Mouse (Mus musculus) frontal cortex, postnatal 10 days (tissue): ENCODE results near the gene Vwce.
A peak's percentile ranks its signal among the peaks of the same experiment; 100 is the strongest.

Source experiments
- DNase-seq, 2 experiments: peaks; one replicate each; pipeline ENCODE4 v3.0.0; 2022; ENCODE audit warnings: low spot score in 2 of 2, mixed read lengths in 1 of 2

Vwce gene

DNA sequence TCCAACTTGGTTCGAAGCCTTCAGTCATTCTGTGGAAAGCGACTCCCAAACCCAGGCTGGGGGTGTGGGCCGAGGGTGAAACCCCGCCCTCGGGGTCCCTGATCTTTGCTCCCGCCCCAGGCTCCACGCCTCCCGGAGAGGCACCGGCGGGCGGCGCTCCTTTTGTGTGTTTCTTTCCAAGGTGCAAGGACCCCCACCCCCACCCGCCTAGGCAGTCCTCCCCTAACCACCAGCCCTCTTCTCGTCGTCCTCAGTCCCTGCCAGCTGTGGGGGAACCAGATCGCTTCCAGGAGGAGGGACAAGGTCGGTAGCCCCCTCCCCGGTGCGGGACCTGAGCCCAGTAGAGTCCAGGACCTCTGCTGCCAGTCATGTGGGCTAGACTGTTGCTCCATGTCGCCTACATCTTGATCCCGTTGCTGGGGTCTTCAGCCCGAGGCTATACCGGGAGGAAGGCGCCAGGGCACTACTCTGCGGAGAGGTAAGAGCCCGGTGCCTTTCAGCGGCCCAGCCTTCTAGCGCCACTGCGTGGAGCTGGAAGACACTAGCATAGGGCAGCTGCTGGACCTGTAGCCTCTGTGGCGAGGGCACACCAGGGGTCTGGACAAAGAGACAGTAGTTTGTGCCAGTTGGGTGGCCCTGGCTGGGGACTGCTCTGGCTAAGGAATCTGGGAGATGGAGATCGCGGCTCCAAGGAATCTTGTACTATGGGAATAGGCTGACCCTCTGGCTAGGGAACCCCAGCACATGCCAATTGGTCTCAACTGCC is at the start of gene Vwce:
Vwce (plus strand) TSS at position 108 of the 766 bp plus-strand sequence.
- peak in 1 of 2 experiments; percentile 39 for DNase-seq

DNA sequence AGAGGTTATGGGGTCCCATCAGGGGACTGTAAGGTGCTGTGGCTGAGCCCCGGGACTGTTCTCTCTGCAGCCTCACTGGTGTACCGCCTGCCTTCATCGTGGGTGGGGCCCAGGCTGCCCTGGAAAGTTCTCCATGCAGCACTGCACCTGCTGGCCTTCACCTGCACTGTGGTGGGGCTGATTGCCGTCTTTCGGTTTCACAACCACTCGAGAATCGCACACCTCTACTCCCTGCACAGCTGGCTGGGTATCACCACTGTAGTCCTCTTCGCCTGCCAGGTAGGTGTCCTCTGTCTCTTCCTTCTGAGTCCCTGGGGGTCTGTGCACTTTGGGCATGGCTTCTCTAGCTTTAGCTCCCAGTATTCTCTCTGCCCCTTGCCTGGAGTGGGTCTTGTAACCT is 48.9 kb upstream of the Vwce start:
- no peak for DNase-seq

DNA sequence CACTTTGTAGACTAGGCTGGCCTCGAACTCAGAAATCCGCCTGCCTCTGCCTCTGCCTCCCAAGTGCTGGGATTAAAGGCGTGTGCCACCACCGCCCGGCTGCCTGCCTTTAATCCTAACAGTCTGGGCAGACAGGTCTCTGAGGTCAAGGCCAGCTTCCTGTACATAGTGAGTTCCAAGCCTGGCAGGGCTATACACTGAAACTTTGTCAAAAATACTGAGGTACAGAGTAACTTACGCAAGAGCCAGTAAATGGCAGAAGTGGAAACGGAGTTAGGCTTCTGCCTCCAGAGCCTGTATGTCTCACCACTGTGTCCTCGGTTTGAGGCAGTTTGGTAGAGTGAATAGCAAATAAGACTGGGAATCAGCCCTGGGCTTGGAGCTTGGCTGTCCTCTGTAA is 46.8 kb upstream of the Vwce start:
- no peak for DNase-seq

DNA sequence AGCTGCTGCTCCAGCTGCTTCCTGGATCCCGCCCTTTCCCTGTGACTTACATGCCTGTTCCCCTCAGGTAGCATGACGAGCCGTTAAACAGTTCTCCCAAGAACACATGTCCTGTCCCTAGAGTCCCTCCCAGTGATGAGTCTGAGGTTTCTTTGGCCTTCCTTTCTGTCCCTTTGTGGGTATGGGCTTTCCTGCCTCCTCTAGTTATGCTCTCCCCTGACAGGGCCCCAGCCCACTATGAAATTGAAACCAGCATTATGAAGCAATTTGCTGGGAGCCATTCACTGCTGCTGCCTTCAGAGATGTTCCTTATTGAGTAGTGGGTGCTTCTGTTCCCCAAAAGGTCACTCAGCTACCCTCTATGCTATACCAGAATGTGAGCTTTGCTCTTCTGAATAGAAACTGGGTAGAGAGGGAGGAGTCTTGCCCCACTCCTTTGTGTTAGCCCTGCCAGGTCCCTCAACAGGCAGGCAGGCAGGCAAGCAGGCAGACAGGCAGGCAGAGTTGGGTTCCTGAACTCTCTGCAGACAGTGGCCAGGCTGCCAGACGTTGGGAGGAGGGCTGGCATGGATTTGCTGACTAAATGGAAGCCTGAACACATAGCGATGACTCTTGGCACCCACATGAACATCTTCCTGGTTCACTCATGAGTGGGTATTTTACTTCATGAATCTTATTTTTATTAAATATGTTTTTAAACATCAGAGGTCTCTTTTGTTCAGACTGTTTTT is 44.7 kb upstream of the Vwce start:
- no peak for DNase-seq

DNA sequence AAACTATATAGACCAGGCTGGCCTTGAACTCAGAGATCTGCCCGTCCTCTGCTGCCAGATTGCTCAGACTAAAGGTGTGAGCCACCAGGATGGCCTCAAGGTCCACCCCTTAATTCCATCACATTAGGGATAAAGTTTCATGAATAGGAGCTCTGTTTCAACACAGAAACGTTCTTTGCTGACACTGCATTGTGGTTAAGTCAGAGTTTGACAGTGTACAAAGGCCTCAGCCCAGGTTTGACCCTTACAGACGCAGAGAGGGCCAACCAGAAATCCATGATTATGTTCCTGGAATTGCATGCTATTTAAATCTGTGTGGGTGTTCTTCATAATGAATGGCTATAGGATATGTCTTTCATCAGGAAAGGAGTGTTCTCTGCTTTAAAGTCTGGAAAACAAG is 43.7 kb upstream of the Vwce start:
- no peak for DNase-seq

DNA sequence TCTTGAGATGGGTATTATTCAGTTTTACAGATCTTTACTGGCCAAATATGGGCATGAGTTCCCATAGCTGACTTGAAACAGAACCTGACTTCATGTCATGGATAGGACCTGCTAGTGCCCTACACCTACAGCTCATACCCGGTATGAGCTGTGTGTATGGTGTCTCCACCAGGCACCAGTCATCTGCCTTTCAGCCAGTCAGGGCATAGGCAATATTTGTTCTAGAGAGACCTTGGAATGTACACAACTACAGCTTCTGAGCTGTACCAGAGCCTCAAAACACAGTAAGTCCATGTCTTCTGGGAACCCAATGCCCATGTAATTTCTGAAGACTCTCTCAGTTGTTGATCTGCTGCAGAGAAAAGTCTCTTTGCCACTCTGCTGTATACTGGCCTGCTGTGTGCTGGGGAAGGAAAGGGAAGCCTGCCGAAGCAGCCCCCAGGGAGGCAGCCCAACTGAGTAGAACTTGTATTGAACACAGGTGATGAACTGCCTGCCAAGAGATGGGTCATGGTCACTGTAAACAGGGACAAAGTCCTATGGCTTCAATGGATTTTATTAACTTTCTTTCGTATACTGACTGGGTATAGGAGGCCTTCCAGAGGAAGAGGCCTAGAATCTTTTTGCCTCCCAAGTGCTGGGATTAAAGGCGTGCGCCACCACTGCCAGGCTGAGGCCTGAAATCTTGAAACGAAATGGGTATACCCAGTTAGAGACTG is 42.2 kb upstream of the Vwce start:
- DNase-seq, result no peak

DNA sequence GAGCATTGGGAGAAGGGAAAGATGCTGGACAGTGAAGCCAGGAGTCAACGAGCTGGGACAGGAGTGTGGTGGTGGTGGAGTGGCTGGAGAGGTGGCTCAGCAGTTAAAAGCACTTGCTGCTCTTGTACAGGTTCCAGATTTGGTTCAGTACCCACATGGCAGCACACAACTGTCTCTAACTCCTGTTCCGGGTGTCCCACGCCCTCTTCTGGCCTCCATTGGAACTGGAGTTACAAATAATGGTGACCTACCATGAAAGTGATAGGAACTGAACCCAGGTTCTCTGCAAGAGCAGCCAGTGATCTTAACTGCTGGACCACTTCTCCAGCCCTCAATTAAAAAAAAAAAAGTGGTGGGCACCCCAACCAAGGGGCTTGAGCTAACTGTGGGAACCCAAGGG is 35.8 kb upstream of the Vwce start:
- no peak for DNase-seq

DNA sequence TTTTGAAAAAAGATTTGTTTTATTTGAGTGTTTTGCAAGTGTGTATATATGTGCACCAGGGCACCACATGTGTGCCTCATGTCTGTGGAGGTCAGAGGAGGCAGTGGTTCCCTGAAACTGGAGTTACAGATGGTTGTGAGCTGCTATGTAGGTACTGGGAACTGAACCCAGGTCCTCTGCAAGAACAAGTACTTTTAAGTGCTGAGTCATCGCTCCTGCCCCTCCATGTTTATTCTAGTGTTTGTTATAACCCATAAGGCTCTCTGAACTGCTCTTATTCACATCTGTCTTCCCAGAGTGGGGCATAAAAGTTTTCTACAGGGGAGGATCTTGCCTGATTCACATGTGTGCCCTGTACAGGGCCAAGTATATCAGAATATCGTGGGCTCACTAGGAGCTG is 34.4 kb upstream of the Vwce start:
- no peak for DNase-seq

DNA sequence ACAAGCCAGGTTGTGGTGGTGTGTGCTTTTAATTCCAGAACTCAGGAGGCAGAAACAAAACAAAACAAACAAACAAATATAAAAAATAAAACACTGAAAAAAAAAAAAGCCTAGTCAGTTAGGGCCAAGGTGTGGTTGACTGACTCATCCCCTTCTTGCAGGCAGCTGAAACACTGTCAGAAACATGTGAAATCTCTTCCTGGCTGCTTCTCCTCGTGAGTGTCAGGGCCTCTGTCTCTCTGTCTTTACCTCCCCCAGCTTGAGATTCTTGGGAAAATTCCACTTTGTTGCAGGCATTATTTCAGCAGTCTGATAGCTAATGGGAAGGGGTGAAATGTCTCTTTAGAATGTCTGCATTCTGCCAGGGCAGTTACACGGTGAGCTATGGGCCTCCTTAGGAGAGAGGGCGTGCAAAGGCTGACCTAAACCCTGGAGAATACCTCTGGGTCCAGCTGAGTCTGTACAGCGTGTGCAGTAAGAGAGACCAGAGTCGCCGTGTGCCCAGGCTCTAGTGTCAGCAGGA is 31.7 kb upstream of the Vwce start:
- no peak for DNase-seq

DNA sequence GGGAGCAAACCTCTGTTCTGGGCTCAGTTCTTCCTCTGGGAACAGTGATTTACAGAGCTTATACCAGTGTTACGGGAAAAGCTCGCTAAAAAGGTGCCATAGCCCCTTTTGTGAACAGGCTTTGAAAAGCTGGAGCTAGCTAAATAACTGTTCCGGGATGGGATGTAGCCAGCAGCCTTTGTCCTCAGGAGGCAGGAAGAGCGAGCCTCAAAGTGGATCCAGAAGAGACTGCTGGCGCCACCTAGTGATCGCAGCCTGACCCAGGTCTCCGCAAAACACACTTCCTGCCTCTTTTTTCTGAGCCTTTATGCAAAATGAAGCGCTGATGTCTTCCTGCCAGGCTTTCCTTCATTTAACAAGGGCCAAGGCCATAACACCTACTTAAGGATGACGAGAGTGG is 31.2 kb upstream of the Vwce start:
- peak; percentile 76 to 82 for DNase-seq

DNA sequence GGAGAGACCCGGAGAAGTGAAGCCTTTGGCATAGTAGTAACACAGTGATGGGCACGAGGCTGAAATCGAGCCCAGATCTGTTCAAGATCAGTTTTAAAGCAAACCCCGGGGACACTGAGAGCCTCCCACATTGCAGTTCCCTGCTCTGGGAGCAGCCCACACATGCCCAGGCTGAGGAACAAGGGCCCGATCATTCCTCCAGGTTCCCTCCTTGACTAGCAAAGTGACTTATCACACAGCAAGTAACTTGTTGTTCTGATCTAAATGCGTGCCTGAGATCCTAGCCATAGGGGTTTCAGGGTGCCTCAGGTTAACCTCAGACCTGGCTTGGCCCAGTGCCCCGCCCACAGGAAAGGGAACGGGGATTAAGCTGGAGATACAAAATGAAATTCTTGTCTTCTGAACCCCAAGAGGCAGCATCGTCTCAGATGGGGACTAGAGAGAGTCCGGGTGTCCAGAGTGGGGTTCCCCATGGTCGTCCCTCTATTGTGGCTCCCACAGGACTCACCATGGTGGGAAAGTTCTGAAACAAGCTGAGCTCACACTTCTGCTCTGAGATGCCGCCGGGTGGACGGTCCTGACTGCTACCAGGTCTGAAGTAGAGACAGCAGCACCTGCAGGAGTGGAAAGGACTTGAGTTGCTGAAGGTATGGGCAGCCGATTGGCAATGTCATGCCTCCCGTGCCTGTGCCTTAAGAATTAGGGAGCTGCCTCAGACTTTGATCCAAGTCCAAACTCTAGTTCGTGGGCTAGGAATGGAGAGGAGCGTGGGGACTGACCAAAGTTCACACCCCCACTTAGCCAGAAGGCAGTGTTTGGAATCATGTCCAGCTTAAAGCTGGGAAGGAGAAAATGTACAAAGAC is 30.1 kb upstream of the Vwce start:
- DNase-seq, result no peak

DNA sequence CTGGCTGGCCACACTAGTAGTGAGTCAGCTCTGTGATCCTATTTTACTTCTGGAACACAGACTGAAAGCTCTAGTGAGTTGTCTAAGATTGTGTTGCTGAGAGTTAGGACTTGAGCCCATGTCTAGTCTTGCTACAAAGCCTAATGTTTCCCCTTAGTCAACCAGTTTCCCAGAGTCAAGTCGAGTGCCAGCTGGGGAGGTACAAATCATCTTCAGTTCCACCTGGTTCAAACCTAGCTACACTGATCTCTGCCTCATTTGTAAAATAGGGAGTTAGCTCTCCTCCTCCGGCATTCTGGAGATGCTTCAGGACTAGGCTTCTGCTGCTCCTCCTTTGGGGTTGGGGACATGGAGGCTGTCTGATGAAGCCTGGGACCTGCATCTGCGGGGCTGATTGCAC is 29.5 kb upstream of the Vwce start:
- no peak for DNase-seq

DNA sequence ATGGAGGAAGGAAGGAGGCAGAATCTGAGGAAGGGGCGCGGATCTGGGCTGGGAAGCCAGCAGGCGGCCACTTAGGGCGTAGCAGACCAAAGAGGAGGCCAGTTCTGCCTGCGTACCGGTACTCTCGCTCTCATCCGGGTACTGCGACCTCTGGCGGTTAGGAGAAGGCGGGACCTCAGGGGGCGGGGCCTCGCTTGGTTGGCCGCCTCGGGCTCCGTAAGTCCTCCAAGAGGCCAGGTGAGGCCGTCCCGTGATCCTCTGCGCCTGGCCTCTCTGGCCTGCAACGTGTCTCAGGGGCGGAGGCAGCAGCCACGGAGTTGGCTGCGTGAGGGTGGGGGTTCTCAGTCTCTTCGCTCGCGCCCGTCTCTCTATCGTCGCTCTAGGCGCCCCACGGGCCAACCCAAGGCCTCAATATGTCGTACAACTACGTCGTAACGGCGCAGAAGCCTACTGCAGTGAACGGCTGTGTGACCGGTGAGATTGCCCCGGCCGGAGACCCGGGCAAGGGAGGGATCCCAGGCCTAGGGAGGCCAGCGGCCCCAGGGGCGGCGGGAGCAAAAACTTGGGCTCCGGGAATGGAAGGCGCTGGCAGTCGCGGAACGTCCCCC is 28.6 kb upstream of the Vwce start, which contains the start of the genes Ddb1 and Tkfc:
Ddb1 (plus strand) TSS at position 35 of the 608 bp plus-strand sequence.
Tkfc (minus strand) TSS at position 362 of the 608 bp plus-strand sequence.
- peak; percentile 99 for DNase-seq

DNA sequence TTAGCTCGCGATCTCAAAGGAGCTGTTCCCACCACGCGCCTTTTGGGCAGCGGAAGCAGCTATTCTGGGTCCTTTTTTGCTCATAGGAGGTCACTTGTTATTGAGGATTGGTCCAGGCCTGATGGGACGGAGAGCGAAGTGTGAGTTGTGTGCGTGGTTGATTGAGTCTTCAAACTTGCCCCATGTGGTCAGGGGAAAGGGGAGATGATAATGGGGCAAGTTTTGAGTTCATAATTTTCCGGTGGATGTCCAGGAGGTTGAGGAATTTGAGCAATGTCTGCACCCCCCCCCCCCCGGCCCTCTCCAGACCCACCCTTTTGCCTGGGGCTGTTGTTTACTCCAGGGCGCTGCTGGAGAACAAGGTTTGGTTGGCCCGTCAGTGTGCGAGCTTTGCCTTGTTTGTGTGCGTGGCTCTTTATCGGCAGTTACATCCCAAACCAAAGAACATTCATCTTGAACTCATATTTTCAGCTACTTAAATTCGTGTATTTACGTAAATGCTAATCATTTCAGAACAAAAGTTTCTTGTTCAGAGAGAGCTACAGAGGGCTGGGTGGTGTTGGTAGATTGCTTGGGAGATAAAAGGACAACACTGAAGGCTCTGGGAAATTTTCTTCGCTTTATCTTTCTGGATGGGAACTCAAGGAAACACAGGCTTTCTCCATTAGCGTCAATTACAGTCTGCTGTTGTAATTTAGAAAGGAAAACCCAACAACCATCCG is 28.0 kb upstream of the Vwce start:
- DNase-seq, result no peak

DNA sequence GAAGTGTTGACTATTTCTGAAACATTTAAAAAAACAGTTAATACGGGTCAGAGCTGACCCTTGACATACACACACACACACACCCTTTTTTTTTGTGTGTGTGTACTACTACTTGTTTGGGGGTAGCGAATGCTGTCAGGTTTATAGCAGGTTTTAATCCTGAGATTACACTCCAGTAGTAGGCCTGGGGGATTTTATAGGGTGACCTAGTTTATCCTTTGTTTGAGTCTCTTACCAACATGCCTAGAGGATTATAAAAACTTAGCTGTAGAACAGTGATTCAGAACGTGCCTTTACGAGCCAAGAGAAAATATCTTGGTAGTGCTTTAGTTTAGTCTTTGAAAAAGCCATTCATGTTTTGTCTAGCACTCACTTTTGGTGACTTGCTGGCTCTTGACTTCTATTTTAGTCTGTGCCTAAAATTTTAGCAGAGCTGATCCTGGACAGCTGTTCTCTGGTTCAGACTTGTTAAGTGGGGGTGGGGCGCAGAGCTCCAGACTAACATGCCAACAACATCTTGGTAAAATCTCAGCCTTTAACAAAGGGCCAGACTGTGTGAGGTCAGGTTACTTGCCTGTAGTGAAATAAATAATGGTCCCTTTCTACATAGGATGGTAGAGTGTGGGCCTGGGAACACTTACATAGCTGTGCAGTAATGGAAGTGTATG is 25.3 kb upstream of the Vwce start:
- DNase-seq, result no peak

DNA sequence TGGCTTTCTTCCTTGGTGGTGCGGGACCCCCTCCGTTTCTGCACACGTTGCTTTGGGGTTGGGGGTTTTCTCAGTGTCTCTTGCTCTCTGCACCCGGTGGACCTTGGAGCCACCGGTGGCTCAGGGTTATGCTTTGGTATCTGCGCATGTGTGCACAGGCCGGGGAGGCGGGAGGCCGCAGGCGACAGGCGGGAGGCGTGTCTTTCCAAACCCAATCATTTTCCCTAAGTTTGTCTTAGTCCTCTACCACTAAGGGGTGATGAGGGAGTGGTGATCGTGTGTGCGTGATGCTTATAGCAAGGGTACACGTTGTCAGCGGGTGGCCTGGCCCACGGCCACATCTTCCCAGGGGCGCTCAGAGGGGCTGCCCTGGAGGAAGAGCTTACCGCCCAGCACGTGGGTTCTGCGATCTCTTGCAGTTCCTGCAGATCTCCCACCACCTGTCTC is 882 bp downstream of the Vwce start:
- peak; percentile 52 to 55 for DNase-seq

DNA sequence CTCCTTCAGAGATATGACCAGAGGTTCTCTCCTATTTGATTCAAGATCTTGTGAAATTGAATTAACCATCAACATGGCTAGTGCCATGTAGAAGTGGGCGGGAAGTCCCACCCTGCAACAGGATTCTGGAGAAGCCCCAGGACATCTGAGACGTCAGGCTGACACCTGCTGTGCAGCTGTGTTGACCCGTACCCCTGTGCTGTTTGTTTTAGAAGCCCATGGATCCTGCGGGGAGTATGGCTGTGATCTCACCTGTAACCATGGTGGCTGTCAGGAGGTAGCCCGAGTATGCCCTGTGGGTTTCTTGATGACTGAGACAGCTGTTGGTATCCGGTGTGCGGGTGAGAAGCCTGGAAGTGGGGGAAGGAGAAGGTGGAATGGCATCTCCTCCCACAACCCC is 3.8 kb downstream of the Vwce start:
- no peak for DNase-seq

DNA sequence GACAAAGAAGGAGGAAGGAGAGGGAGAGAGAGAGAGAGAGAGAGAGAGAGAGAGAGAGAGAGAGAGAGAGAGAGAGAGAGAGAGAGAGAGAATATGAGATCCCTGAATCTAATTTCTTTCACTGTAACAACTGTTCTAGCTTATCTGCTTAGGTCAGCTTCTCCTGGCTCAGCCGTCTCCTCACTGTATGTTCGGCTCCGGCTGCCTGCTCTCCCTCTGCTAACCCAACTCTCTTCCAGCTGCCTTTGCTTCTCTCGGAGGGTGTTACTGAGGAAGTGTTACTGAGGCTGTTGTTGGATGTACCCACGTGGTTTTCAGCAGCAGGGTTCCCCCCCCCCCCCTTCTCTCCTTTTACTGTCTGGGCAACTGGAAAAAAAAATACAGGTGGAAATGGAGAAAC is 6.1 kb downstream of the Vwce start:
- no peak for DNase-seq

DNA sequence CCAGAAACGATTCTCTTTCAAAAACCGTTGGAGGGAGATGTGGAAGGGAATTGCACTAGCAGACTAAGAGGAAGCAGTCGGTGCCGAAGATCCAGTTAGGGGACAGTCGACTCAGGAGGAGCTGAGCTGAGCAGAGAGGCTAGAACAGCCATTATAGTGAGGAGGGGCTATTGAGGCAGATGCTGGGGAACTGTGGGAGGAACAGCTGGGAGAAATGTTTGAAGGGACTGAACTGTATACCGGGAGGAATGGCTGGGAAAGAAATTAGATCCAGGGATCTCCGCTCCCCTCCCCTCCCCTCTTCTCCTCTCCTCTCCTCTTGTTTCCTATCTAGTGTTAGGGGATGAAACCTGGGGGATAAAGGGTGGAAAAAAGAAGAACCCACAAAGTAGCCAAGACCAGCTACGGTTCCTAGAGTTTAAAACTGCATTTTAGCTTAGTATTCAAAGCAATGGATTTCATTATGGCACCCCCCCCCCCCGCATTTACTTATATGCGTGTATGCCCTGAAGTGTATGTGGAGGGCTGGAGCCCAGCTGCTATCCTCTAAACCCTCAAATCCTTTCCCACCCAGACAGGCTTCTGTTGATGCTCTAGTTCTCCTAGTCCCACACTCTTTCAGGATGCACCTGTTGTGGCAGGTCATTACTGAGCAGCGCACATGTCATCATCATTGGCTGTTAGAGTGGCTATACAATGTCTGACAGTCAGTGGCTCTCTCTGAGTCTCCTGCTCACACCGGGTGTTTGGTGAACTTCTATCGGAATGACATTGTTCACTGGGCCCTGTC is 6.8 kb downstream of the Vwce start:
- DNase-seq, result no peak
